Mouse (Mus musculus) heart, embryonic 12.5 days (tissue): Measurements from ENCODE around the gene Lgals2. TPM values are rescaled to one million over a fixed set of nuclear protein-coding genes. Genes with fewer than 3 reads are reported as not detected.

Source experiments
- ATAC-seq: fragments of 200-750 bp; cut with Nextera tagmentation; 2 replicates; pipeline ENCODE4 v1.8.0; 2017; ENCODE audit warnings: moderate TSS enrichment, moderate library complexity; ENCODE audit not compliant: insufficient number of reproducible peaks, low FRiP score
- H3K27ac ChIP-seq: fragments of 300-500 bp; sonication (generic); 2 replicates; pipeline ENCODE4 v1.5.1; 2016; ENCODE audit warnings: mild to moderate bottlenecking, moderate library complexity; ENCODE audit not compliant: poor library complexity, severe bottlenecking
- H3K27me3 ChIP-seq: fragments of 300-500 bp; sonication (generic); replicated peaks from 2 replicates; pipeline ENCODE4 v1.6.1; 2016; ENCODE audit warnings: mild to moderate bottlenecking, moderate library complexity
- H3K36me3 ChIP-seq: fragments of 300-500 bp; sonication (generic); 2 replicates; pipeline ENCODE4 v1.6.1; 2016; ENCODE audit warnings: mild to moderate bottlenecking, moderate library complexity
- H3K4me1 ChIP-seq: fragments of 300-500 bp; sonication (generic); replicated peaks from 2 replicates; pipeline ENCODE4 v1.6.1; 2016; ENCODE audit warnings: mild to moderate bottlenecking
- H3K4me2 ChIP-seq: fragments of 300-500 bp; sonication (generic); 2 replicates; pipeline ENCODE4 v1.6.1; 2016; ENCODE audit warnings: mild to moderate bottlenecking, moderate library complexity
- H3K4me3 ChIP-seq: fragments of 300-500 bp; sonication (generic); 2 replicates; pipeline ENCODE4 v1.5.1; 2016; ENCODE audit warnings: mild to moderate bottlenecking
- H3K9ac ChIP-seq: fragments of 300-500 bp; sonication (generic); 2 replicates; pipeline ENCODE4 v1.6.1; 2016; ENCODE audit warnings: mild to moderate bottlenecking, moderate library complexity
- H3K9me3 ChIP-seq: fragments of 300-500 bp; sonication (generic); replicated peaks from 2 replicates; pipeline ENCODE4 v1.6.1; 2016; ENCODE audit warnings: mild to moderate bottlenecking, moderate library complexity
- WGBS: fragments of 180-500 bp; shearing (Covaris S2); methylation state at CpG from one replicate; pipeline ENCODE4 v1.1.7; 2016; 5-methylcytosine and 5-hydroxymethylcytosine counted together
- microRNA-seq: library from miRNA; unstranded; fragments of <30 nt; microRNA quantifications from one replicate; pipeline ENCODE4, GENCODE M21; 2017
- polyA plus RNA-seq: library from polyadenylated mRNA; unstranded; fragments of >200 nt; fragmentation: Nextera tagmentation; extraction: Ambion mirVana; gene quantifications from 2 replicates; pipeline ENCODE4 v1.2.1, GENCODE M21; 2016

Lgals2 gene
- polyA plus RNA-seq, 1 experiment from 2014 or later, result 0.84 TPM

DNA sequence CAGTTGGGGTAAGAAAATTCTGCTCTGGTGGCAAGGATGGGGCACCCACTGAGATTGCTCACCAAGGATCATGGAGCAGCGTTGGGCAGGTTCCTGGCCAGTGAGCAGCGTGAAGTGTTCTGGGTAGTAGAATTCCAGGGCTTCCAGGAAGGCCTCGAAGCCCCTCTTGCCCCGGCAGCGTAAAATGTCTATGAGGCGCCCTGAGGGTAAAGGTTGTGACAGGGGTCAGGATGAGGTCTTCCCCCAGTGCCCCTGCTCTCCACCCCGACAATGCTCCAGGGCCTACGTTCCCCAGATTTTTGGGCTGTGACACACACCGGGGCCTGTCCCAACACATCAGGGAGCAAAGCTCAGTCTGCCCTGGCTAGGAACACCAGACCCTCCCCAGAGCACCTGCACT is 53.8 kb downstream of the Lgals2 start:
- H3K4me2 ChIP-seq, result peak overlapping the region; percentile 81
- H3K36me3 ChIP-seq, result no peaks in the 10 kb centered on the region
- H3K4me3 ChIP-seq, result peak overlapping the region; percentile 55
- no peaks in the 10 kb centered on the region for H3K9me3 ChIP-seq
- peak overlapping the region; percentile 67 for H3K9ac ChIP-seq
- 77% methylated on average over 9 of the region's 9 CpGs for WGBS
- H3K27me3 ChIP-seq, result peaks cover 41% of the 10 kb centered on the region
- no peak overlapping the region for H3K27ac ChIP-seq
- ATAC-seq, result no peak
- H3K4me1 ChIP-seq, result peaks cover 33% of the 10 kb centered on the region

Small RNA genes lying within 50 kb of the gene (microRNA-seq; reads per million reads assigned to microRNA genes)
- gene Mir6955, result not detected

Other genes starting within 250 kb of the Lgals2 start
- not detected in 2 replicates for gene Elfn2, start 136.8 kb downstream of the Lgals2 start, polyA plus RNA-seq
- gene Mfng, start 82.1 kb downstream of the Lgals2 start, polyA plus RNA-seq, result 7.3 and 7.9 TPM in 2 replicates
- gene Card10, start 52.5 kb downstream of the Lgals2 start, polyA plus RNA-seq, result 6.1 and 7.5 TPM in 2 replicates
- 40.5 and 40.8 TPM in 2 replicates for gene Cdc42ep1, start 12.9 kb downstream of the Lgals2 start, polyA plus RNA-seq
- gene Gga1, start 21.7 kb upstream of the Lgals2 start, polyA plus RNA-seq, result 54.0 and 54.7 TPM in 2 replicates
- gene Gm49510, start 44.1 kb upstream of the Lgals2 start, polyA plus RNA-seq, result 0.15 and 0.47 TPM in 2 replicates
- gene Sh3bp1, start 44.2 kb upstream of the Lgals2 start, polyA plus RNA-seq, result 26.2 and 26.8 TPM in 2 replicates
- gene Pdxp, start 58.4 kb upstream of the Lgals2 start, polyA plus RNA-seq, result 33.4 and 34.2 TPM in 2 replicates
- 667 and 690 TPM in 2 replicates for gene Lgals1, start 71.2 kb upstream of the Lgals2 start, polyA plus RNA-seq
- 37.9 and 39.9 TPM in 2 replicates for gene Nol12, start 79.4 kb upstream of the Lgals2 start, polyA plus RNA-seq
- gene Triobp, start 92.2 kb upstream of the Lgals2 start, polyA plus RNA-seq, result 59.4 and 64.1 TPM in 2 replicates
- 294 and 300 TPM in 2 replicates for gene H1f0, start 172.9 kb upstream of the Lgals2 start, polyA plus RNA-seq
- not detected in 2 replicates for gene Galr3, start 186.4 kb upstream of the Lgals2 start, polyA plus RNA-seq
- gene Ankrd54, start 207.4 kb upstream of the Lgals2 start, polyA plus RNA-seq, result 29.0 and 30.0 TPM in 2 replicates
- 165 TPM in 2 replicates for gene Eif3l, start 219.7 kb upstream of the Lgals2 start, polyA plus RNA-seq